Mouse (Mus musculus) limb, embryonic 15.5 days (tissue): ENCODE measurements around the gene Tmem104. TPM values are rescaled to one million over a fixed set of nuclear protein-coding genes. Genes with fewer than 3 reads are reported as not detected.

ENCODE experiments used
- ATAC-seq: fragments of 200-750 bp; cut with Nextera tagmentation; 2 replicates; pipeline ENCODE4 v1.8.0; 2017; ENCODE audit warnings: low read depth, moderate TSS enrichment; ENCODE audit not compliant: insufficient number of reproducible peaks, low FRiP score, low TSS enrichment
- H3K27ac ChIP-seq: fragments of 300-500 bp; sonication (generic); 2 replicates; pipeline ENCODE4 v1.5.1; 2015; ENCODE audit warnings: moderate library complexity, mild to moderate bottlenecking, inconsistent platforms
- H3K27me3 ChIP-seq: fragments of 300-500 bp; sonication (generic); 2 replicates; pipeline ENCODE4 v1.6.1; 2015; ENCODE audit warnings: inconsistent platforms
- H3K36me3 ChIP-seq: fragments of 300-500 bp; sonication (generic); 2 replicates; pipeline ENCODE4 v1.6.1; 2015; ENCODE audit warnings: inconsistent platforms
- H3K4me1 ChIP-seq: fragments of 300-500 bp; sonication (generic); 2 replicates; pipeline ENCODE4 v1.6.1; 2015; ENCODE audit warnings: inconsistent platforms
- H3K4me2 ChIP-seq: fragments of 300-500 bp; sonication (generic); 2 replicates; pipeline ENCODE4 v1.6.1; 2015; ENCODE audit warnings: mild to moderate bottlenecking, inconsistent platforms
- H3K4me3 ChIP-seq: fragments of 300-500 bp; sonication (generic); 2 replicates; pipeline ENCODE4 v1.5.1; 2015; ENCODE audit warnings: mild to moderate bottlenecking, inconsistent platforms
- H3K9ac ChIP-seq: fragments of 300-500 bp; sonication (generic); 2 replicates; pipeline ENCODE4 v1.6.1; 2015; ENCODE audit warnings: inconsistent platforms
- H3K9me3 ChIP-seq: fragments of 300-500 bp; sonication (generic); 2 replicates; pipeline ENCODE4 v1.6.1; 2016; ENCODE audit warnings: inconsistent platforms
- WGBS: fragments of 180-500 bp; shearing (Covaris S2); methylation state at CpG from one replicate; pipeline ENCODE4 v1.1.7; 2015; 5-methylcytosine and 5-hydroxymethylcytosine counted together
- polyA plus RNA-seq: library from polyadenylated mRNA; unstranded; fragments of >200 nt; fragmentation: Nextera tagmentation; extraction: Ambion mirVana; gene quantifications from 2 replicates; pipeline ENCODE4 v1.2.1, GENCODE M21; 2015

Gene Tmem104
- polyA plus RNA-seq, 1 experiment from 2014 or later, result 15.9 TPM

GRCm38 (mm10) chr11:115259134-115259533 is 71.8 kb downstream of the Tmem104 start:
- H3K27ac ChIP-seq, result no peak overlapping the region
- WGBS, result 25% methylated on average over 4 of the region's 4 CpGs
- ATAC-seq, result no peak

GRCm38 (mm10) chr11:115262954-115263353 is 75.7 kb downstream of the Tmem104 start:
- Histone ChIP-seq H3K27me3 (peaks cover 100% of the 10 kb centered on the region), H3K36me3 (peaks cover 1% of the 10 kb centered on the region; the same call in 1 of the 2 replicates), H3K9me3 (no peaks in the 10 kb centered on the region), H3K4me2 (no peak overlapping the region), H3K27ac (no peak overlapping the region), H3K4me1 (peaks cover 26% of the 10 kb centered on the region), H3K9ac (no peak overlapping the region), H3K4me3 (no peak overlapping the region)
- 76% methylated on average over 11 of the region's 11 CpGs for WGBS
- no peak for ATAC-seq

More at GRCm38 (mm10) chr11:115259134-115259533, 71.8 kb downstream of the Tmem104 start:
- Histone ChIP-seq H3K4me3 (no peak overlapping the region), H3K4me2 (no peak overlapping the region), H3K9me3 (no peaks in the 10 kb centered on the region), H3K9ac (no peak overlapping the region), H3K36me3 (no peaks in the 10 kb centered on the region), H3K27me3 (peaks cover 100% of the 10 kb centered on the region), H3K4me1 (peaks cover 7% of the 10 kb centered on the region)

- H3K9ac ChIP-seq, result no peak overlapping the region
- H3K4me1 ChIP-seq, result peaks cover 22% of the 10 kb centered on the region
- 66% methylated on average over 7 of the region's 7 CpGs for WGBS
- peaks cover 100% of the 10 kb centered on the region for H3K27me3 ChIP-seq
- no peak overlapping the region for H3K27ac ChIP-seq
- no peaks in the 10 kb centered on the region for H3K9me3 ChIP-seq
- H3K4me2 ChIP-seq, result no peak overlapping the region
- H3K36me3 ChIP-seq, result peaks cover 15% of the 10 kb centered on the region
- no peak for ATAC-seq
- H3K4me3 ChIP-seq, result no peak overlapping the region
Measured at GRCm38 (mm10) chr11:115264136-115264861, 77.0 kb downstream of the Tmem104 start.

- Histone ChIP-seq H3K9me3 (no peaks in the 10 kb centered on the region), H3K27me3 (peaks cover 96% of the 10 kb centered on the region), H3K4me2 (peak overlapping the region; percentile 41), H3K9ac (no peak overlapping the region), H3K27ac (no peak overlapping the region), H3K4me3 (peak overlapping the region; percentile 22), H3K36me3 (peaks cover 19% of the 10 kb centered on the region), H3K4me1 (peaks cover 23% of the 10 kb centered on the region)
- 8% methylated on average over 39 of the region's 39 CpGs for WGBS
- ATAC-seq, result no peak
Measured at GRCm38 (mm10) chr11:115264862-115265668, 77.8 kb downstream of the Tmem104 start.

GRCm38 (mm10) chr11:115265771-115266399 is 78.6 kb downstream of the Tmem104 start:
- WGBS, result 3% methylated on average over 20 of the region's 20 CpGs
- ATAC-seq, result no peak
- H3K36me3 ChIP-seq, result peaks cover 21% of the 10 kb centered on the region
- H3K27me3 ChIP-seq, result peaks cover 88% of the 10 kb centered on the region
- 0 out of 2 replicates have a peak overlapping the region, but pooled peaks have one; percentile 64 for H3K4me2 ChIP-seq
- no peak overlapping the region for H3K27ac ChIP-seq
- no peak overlapping the region for H3K9ac ChIP-seq
- no peaks in the 10 kb centered on the region for H3K9me3 ChIP-seq
- H3K4me3 ChIP-seq, result peak overlapping the region; percentile 35; the same call in 1 of the 2 replicates
- peaks cover 27% of the 10 kb centered on the region for H3K4me1 ChIP-seq

GRCm38 (mm10) chr11:115266400-115266778 is 79.1 kb downstream of the Tmem104 start:
- peaks cover 83% of the 10 kb centered on the region for H3K27me3 ChIP-seq
- peaks cover 26% of the 10 kb centered on the region for H3K36me3 ChIP-seq
- 0 out of 2 replicates have a peak overlapping the region, but pooled peaks have one; percentile 7 for H3K9ac ChIP-seq
- no peaks in the 10 kb centered on the region for H3K9me3 ChIP-seq
- H3K4me3 ChIP-seq, result peak overlapping the region; percentile 35
- H3K4me1 ChIP-seq, result peaks cover 27% of the 10 kb centered on the region
- WGBS, result 3% methylated on average over 22 of the region's 22 CpGs
- H3K27ac ChIP-seq, result no peak overlapping the region
- peak overlapping the region; percentile 64 for H3K4me2 ChIP-seq
- no peak for ATAC-seq

- ATAC-seq, result no peak
- Histone ChIP-seq H3K27me3 (peaks cover 74% of the 10 kb centered on the region), H3K4me1 (peaks cover 27% of the 10 kb centered on the region), H3K4me2 (peak within 1 kb of the TSS; percentile 64), H3K36me3 (peaks cover 28% of the 10 kb centered on the region), H3K27ac (no peak within 1 kb of the TSS), H3K4me3 (peak within 1 kb of the TSS; percentile 35), H3K9me3 (no peaks in the 10 kb centered on the region), H3K9ac (peak within 1 kb of the TSS; percentile 7; the same call in 1 of the 2 replicates)
- 6% methylated on average over 41 of the region's 50 CpGs for WGBS
Measured at GRCm38 (mm10) chr11:115267061-115267883, 80.0 kb downstream of the Tmem104 start, which contains the start of gene Grin2c. Gene Grin2c (minus strand): TSS chr11:115267243.

- H3K4me3 ChIP-seq, result no peak overlapping the region
- H3K27me3 ChIP-seq, result peaks cover 68% of the 10 kb centered on the region
- WGBS, result 75% methylated on average over 11 of the region's 11 CpGs
- H3K4me2 ChIP-seq, result no peak overlapping the region
- peaks cover 27% of the 10 kb centered on the region for H3K4me1 ChIP-seq
- no peak overlapping the region for H3K27ac ChIP-seq
- no peak overlapping the region for H3K9ac ChIP-seq
- H3K36me3 ChIP-seq, result peaks cover 28% of the 10 kb centered on the region
- ATAC-seq, result no peak
- H3K9me3 ChIP-seq, result no peaks in the 10 kb centered on the region
Measured at GRCm38 (mm10) chr11:115267958-115268357, 80.7 kb downstream of the Tmem104 start.

- no peak for ATAC-seq
- H3K27me3 ChIP-seq, result peaks cover 52% of the 10 kb centered on the region
- H3K4me2 ChIP-seq, result no peak overlapping the region
Measured at GRCm38 (mm10) chr11:115269330-115270066, 82.2 kb downstream of the Tmem104 start.

GRCm38 (mm10) chr11:115270148-115270861 is 83.0 kb downstream of the Tmem104 start:
- H3K4me1 ChIP-seq, result peaks cover 23% of the 10 kb centered on the region
- 24% methylated on average over 19 of the region's 19 CpGs for WGBS
- H3K4me2 ChIP-seq, result no peak overlapping the region
- H3K9me3 ChIP-seq, result no peaks in the 10 kb centered on the region
- no peak overlapping the region for H3K4me3 ChIP-seq
- ATAC-seq, result no peak
- no peak overlapping the region for H3K27ac ChIP-seq
- peaks cover 28% of the 10 kb centered on the region for H3K36me3 ChIP-seq
- H3K9ac ChIP-seq, result no peak overlapping the region
- H3K27me3 ChIP-seq, result peaks cover 44% of the 10 kb centered on the region

More at GRCm38 (mm10) chr11:115269330-115270066, 82.2 kb downstream of the Tmem104 start:
- H3K4me3 ChIP-seq, result no peak overlapping the region
- WGBS, result 91% methylated on average over 27 of the region's 27 CpGs
- H3K9me3 ChIP-seq, result no peaks in the 10 kb centered on the region
- H3K9ac ChIP-seq, result no peak overlapping the region
- H3K4me1 ChIP-seq, result peaks cover 27% of the 10 kb centered on the region
- no peak overlapping the region for H3K27ac ChIP-seq
- peaks cover 28% of the 10 kb centered on the region for H3K36me3 ChIP-seq
